Mouse (Mus musculus): ENCODE results near the gene Ddx52. TPM values are rescaled to one million over a fixed set of nuclear protein-coding genes. Genes with fewer than 3 reads are reported as not detected.

Gene Ddx52
- polyA plus RNA-seq, 1 experiment from 2014 or later, result 37.5 TPM

DNA sequence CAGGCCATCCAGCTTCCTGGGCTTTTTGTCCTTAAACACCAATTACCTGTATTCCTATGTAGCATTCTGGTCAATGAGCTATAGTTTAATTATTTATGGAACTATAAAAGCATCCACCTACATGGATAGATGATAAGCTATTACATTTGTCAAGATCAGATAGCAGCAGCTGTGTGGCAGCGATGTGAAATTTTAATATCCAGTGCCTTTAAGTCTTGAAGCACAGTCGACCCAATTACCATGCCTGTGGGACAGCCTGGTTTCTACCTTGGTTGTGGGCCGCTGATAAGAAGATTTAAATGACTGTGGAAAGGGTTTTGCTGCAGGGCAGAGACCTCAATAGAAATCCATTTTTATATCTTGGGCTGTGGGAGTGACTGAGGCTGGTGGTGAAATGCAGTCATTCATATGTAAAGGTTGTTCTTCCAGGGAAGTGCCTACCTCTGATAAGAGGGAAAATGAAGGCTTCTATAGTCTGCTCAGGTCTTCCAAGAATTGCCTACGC, 57.6 kb downstream of the Ddx52 start:
- no peak overlapping the region for H3K4me3 ChIP-seq
- H3K9ac ChIP-seq, result no peak overlapping the region
- H3K27me3 ChIP-seq, result no peaks in the 10 kb centered on the region
- peaks cover 25% of the 10 kb centered on the region for H3K36me3 ChIP-seq
- H3K9me3 ChIP-seq, result no peaks in the 10 kb centered on the region
- H3K27ac ChIP-seq, result no peak overlapping the region
- H3K4me1 ChIP-seq, result no peaks in the 10 kb centered on the region
- 87% methylated on average over 4 of the region's 4 CpGs for WGBS
- no peak for ATAC-seq (ENCODE audit: borderline replicate concordance, extremely low read depth, low FRiP score, low TSS enrichment)
- H3K4me2 ChIP-seq, result no peak overlapping the region

GRCm38 (mm10) chr11:84001257-84001656, 59.4 kb downstream of the Ddx52 start:
- Histone ChIP-seq H3K4me2 (no peak overlapping the region), H3K4me1 (no peaks in the 10 kb centered on the region), H3K9me3 (no peaks in the 10 kb centered on the region), H3K27me3 (no peaks in the 10 kb centered on the region), H3K9ac (no peak overlapping the region), H3K4me3 (no peak overlapping the region), H3K27ac (no peak overlapping the region), H3K36me3 (peaks cover 18% of the 10 kb centered on the region)
- no peak for ATAC-seq (ENCODE audit: borderline replicate concordance, extremely low read depth, low FRiP score, low TSS enrichment)
- WGBS, result 90% methylated on average over 3 of the region's 3 CpGs

- ATAC-seq (ENCODE audit: borderline replicate concordance, extremely low read depth, low FRiP score, low TSS enrichment), result no peak
These were observed 62.1 kb downstream of the Ddx52 start for GRCm38 (mm10) chr11:84003986-84004385.

DNA sequence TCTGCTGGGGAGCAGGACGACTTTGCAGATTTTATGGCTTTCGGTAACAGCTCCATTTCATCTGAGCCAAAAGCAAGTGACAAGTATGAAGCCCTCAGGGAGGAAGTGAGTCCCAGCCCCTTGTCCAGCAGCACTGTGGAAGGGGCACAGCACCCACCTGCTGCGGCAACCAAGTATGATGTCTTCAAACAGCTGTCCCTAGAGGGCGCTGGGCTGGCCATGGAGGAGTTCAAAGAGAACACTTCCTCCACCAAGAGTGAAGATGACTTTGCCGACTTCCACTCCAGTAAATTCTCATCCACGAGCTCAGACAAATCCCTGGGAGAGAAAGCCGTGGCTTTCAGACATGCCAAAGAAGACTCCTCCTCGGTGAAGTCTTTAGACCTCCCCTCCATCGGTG, 67.1 kb downstream of the Ddx52 start:
- peaks cover 19% of the 10 kb centered on the region for H3K36me3 ChIP-seq
- H3K9ac ChIP-seq, result no peak overlapping the region
- no peaks in the 10 kb centered on the region for H3K9me3 ChIP-seq
- H3K4me3 ChIP-seq, result no peak overlapping the region
- no peak overlapping the region for H3K27ac ChIP-seq
- no peaks in the 10 kb centered on the region for H3K4me1 ChIP-seq
- no peak for ATAC-seq (ENCODE audit: borderline replicate concordance, extremely low read depth, low FRiP score, low TSS enrichment)
- H3K4me2 ChIP-seq, result no peak overlapping the region
- H3K27me3 ChIP-seq, result no peaks in the 10 kb centered on the region
- WGBS, result 82% methylated on average over 9 of the region's 9 CpGs

More at GRCm38 (mm10) chr11:84003986-84004385, 62.1 kb downstream of the Ddx52 start:
- no peak overlapping the region for H3K4me2 ChIP-seq
- H3K9me3 ChIP-seq, result no peaks in the 10 kb centered on the region
- peaks cover 24% of the 10 kb centered on the region for H3K36me3 ChIP-seq
- no peaks in the 10 kb centered on the region for H3K4me1 ChIP-seq
- WGBS, result 85% methylated on average over 6 of the region's 6 CpGs
- H3K27me3 ChIP-seq, result no peaks in the 10 kb centered on the region
- no peak overlapping the region for H3K4me3 ChIP-seq
- H3K27ac ChIP-seq, result no peak overlapping the region
- H3K9ac ChIP-seq, result no peak overlapping the region

DNA sequence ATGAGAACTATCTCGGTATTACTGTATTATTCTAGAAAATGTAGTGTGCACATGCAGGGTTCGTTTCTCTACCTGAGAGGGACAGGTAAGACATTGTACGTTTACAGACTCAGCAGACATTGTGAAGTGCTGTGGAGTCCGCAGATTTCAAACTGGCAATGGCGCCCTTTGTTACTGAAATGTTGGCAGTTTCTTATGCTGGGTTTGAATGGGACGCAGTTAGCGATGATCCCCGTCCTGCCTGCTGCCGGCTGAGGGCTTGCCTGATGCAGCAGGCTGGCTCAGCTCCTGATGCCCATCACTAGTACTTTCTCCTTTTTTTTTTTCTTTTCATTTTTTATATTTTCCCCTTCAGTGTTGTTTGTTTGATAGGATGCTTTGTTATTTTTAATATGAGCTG, 68.5 kb downstream of the Ddx52 start:
- Histone ChIP-seq H3K9ac (no peak overlapping the region), H3K4me1 (no peaks in the 10 kb centered on the region), H3K36me3 (peaks cover 16% of the 10 kb centered on the region; the same call in 1 of the 2 replicates), H3K9me3 (no peaks in the 10 kb centered on the region), H3K27me3 (no peaks in the 10 kb centered on the region), H3K27ac (no peak overlapping the region), H3K4me2 (no peak overlapping the region), H3K4me3 (no peak overlapping the region)
- WGBS, result 80% methylated on average over 9 of the region's 9 CpGs
- ATAC-seq (ENCODE audit: borderline replicate concordance, extremely low read depth, low FRiP score, low TSS enrichment), result no peak

DNA sequence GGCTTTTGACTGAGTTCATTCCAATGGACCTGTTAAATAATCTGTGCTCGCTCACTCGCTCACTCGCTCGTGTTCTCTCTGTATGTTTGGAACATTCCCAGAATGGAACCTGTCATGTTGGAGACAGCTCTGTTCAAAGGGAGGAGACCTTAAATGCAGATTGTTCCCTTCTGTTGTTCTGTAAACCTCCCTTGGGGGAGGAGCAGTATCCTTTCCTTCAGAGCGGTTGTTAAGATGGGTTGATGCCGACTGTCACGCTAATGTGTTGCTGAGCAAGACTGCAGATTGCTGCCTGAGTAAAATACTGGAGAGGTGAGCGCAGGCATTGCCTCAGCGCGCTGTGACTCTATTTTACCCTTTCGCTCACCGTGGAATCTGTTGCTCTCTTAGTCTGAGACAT, 69.2 kb downstream of the Ddx52 start:
- H3K9me3 ChIP-seq, result no peaks in the 10 kb centered on the region
- no peaks in the 10 kb centered on the region for H3K27me3 ChIP-seq
- no peaks in the 10 kb centered on the region for H3K4me1 ChIP-seq
- H3K9ac ChIP-seq, result no peak overlapping the region
- H3K4me2 ChIP-seq, result no peak overlapping the region
- H3K4me3 ChIP-seq, result no peak overlapping the region
- no peak for ATAC-seq (ENCODE audit: borderline replicate concordance, extremely low read depth, low FRiP score, low TSS enrichment)
- no peak overlapping the region for H3K27ac ChIP-seq
- WGBS, result 52% methylated on average over 12 of the region's 12 CpGs
- H3K36me3 ChIP-seq, result peaks cover 13% of the 10 kb centered on the region; the same call in 1 of the 2 replicates

DNA sequence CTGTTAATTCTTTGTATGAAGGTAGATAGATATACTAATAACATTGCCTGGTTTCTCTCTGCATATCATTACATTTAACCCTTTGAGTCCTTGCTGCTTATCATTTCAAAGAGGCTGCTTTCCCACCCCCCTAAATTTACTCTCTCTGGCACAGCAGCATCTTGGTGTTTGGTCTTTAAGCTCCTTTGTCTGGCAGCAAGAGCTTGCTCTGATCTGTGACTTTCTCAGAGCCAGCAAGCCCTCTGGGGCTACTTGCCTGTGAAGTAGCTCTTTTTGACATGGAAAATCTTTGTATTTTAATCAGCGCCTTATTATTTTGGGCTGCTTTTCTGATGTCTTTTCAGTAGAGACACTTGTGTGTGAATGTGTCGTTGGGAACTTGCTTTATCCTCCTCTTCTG, 69.7 kb downstream of the Ddx52 start:
- Histone ChIP-seq H3K4me3 (no peak overlapping the region), H3K27ac (no peak overlapping the region), H3K27me3 (no peaks in the 10 kb centered on the region), H3K9me3 (no peaks in the 10 kb centered on the region), H3K4me1 (no peaks in the 10 kb centered on the region), H3K9ac (no peak overlapping the region), H3K36me3 (peaks cover 13% of the 10 kb centered on the region; the same call in 1 of the 2 replicates), H3K4me2 (no peak overlapping the region)
- 55% methylated on average over 2 of the region's 2 CpGs for WGBS
- ATAC-seq (ENCODE audit: borderline replicate concordance, extremely low read depth, low FRiP score, low TSS enrichment), result no peak

Other genes with a start within 250 kb of the Ddx52 start
- 1.8 and 2.1 TPM in 2 replicates for gene Wfdc17, start 238.1 kb upstream of the Ddx52 start, polyA plus RNA-seq (2015; fragmentation: Nextera tagmentation; extraction: Ambion mirVana)
- gene Wfdc18, start 233.0 kb upstream of the Ddx52 start, polyA plus RNA-seq (2015; fragmentation: Nextera tagmentation; extraction: Ambion mirVana), result 1.4 and 2.4 TPM in 2 replicates
- gene Wfdc21, start 195.1 kb upstream of the Ddx52 start, polyA plus RNA-seq (2015; fragmentation: Nextera tagmentation; extraction: Ambion mirVana), result 0.87 and 1.7 TPM in 2 replicates
- gene Heatr6, start 188.4 kb upstream of the Ddx52 start, polyA plus RNA-seq (2015; fragmentation: Nextera tagmentation; extraction: Ambion mirVana), result 21.0 and 23.2 TPM in 2 replicates
- 8.3 and 9.5 TPM in 2 replicates for gene Hnf1b, start 92.0 kb upstream of the Ddx52 start, polyA plus RNA-seq (2015; fragmentation: Nextera tagmentation; extraction: Ambion mirVana)
- 9.5 and 11.3 TPM in 2 replicates for gene Synrg, start 22.4 kb downstream of the Ddx52 start, polyA plus RNA-seq (2015; fragmentation: Nextera tagmentation; extraction: Ambion mirVana)
- 20.7 and 24.3 TPM in 2 replicates for gene Dusp14, start 127.2 kb downstream of the Ddx52 start, polyA plus RNA-seq (2015; fragmentation: Nextera tagmentation; extraction: Ambion mirVana)
- 33.2 and 33.6 TPM in 2 replicates for gene Tada2a, start 187.5 kb downstream of the Ddx52 start, polyA plus RNA-seq (2015; fragmentation: Nextera tagmentation; extraction: Ambion mirVana)
- 11.7 and 14.6 TPM in 2 replicates for gene Acaca, start 187.6 kb downstream of the Ddx52 start, polyA plus RNA-seq (2015; fragmentation: Nextera tagmentation; extraction: Ambion mirVana)
- 0.11 TPM in 1 of 2 replicates, not detected in the other for gene Gm11437, start 225.4 kb downstream of the Ddx52 start, polyA plus RNA-seq (2015; fragmentation: Nextera tagmentation; extraction: Ambion mirVana)